Comparison of ENCODE assay signal across 24 mouse cellular contexts in the genomic region with DNA sequence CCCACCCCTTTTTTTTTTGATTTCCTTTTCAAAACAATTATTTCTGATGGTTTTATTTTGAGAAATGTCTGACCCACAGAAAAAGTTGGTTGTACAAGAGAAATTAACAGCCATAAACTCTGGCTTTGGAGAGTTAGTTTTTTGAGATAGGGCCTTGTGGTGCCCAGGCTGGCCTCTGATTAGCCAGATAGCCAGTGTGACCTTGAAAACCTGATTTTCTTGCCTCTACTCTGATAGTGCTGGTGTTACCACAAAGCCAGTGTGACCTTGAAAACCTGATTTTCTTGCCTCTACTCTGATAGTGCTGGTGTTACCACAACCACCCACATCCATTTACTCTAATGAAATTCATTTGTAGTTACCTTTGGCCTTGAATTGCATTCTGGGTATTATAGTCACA. TPM values are rescaled to one million over a fixed set of nuclear protein-coding genes. Genes with fewer than 3 reads are reported as not detected.
DNase-seq lines count a peak whose midpoint lies in the region; ATAC-seq and TF ChIP-seq lines count a peak whose summit lies in the region.
"Had no signal": no experiment of that assay in that cellular context is flagged by ENCODE, and none has a peak within 500 bp of the region (broad histone marks: within the 10 kb centered on the region; RNA-seq: fewer than 3 reads in every experiment).

No protein-coding gene starts in this region.

- H3K4me1 ChIP-seq in thymus, adult 2 months (replicated peaks; ENCODE audit: control insufficient read depth, insufficient read depth, low read length) = peaks cover 10% of the 10 kb centered on the region
- no peaks in the 10 kb centered on the region for H3K4me1 ChIP-seq in hindbrain, embryonic 11.5 days (replicated peaks; ENCODE audit: control insufficient read depth, insufficient read depth, low read length)
- H3K4me1 ChIP-seq: embryonic facial prominence, embryonic 10.5 days; embryonic facial prominence, embryonic 12.5 days; forebrain, embryonic 13.5 days; forebrain, embryonic 15.5 days had no signal

- no peak for TF ChIP-seq CTCF in thymus, adult 2 months (IDR thresholded peaks at IDR 0.05; ENCODE audit: borderline replicate concordance, control insufficient read depth, extremely low read depth, insufficient read depth, low read length, poor library complexity)

- ATAC-seq in hindbrain, embryonic 11.5 days (ENCODE audit: low FRiP score) = no peak
- ATAC-seq: forebrain, embryonic 13.5 days; forebrain, embryonic 15.5 days had no signal

- no peak overlapping the region for H3K9ac ChIP-seq in hindbrain, embryonic 11.5 days (ENCODE audit: low read depth, low read length)
- H3K9ac ChIP-seq: embryonic facial prominence, embryonic 12.5 days; forebrain, embryonic 13.5 days; forebrain, embryonic 15.5 days; forebrain, postnatal 0 days had no signal

- no peak for DNase-seq in thymus, adult 2 months
- no peak for DNase-seq in thymus, postnatal 14 days
- peak; percentile 35 for DNase-seq in CD4-positive helper T cell, adult 2 months (ENCODE audit: low read depth, low spot score)
- DNase-seq in adrenal gland, adult 2 months = no peak
- no peak for DNase-seq in hindbrain, embryonic 11.5 days (ENCODE audit: low spot score)
- DNase-seq: adrenal gland, adult 8-10 months; adrenal gland, postnatal 14 days; adrenal gland, postnatal 36 days; B cell, adult 2 months; cerebellum, adult 11-12 months; cerebellum, adult 2 months; cerebellum, adult 9-10 months; cerebellum, postnatal 10 days; cerebellum, postnatal 25 days; forebrain, postnatal 0 days had no signal

- no peaks in the 10 kb centered on the region for H3K36me3 ChIP-seq in thymus, adult 2 months (ENCODE audit: control insufficient read depth, insufficient read depth, low read length)
- H3K36me3 ChIP-seq in hindbrain, embryonic 11.5 days (ENCODE audit: control insufficient read depth, insufficient read depth, low read length) = no peaks in the 10 kb centered on the region
- H3K36me3 ChIP-seq: embryonic facial prominence, embryonic 10.5 days; embryonic facial prominence, embryonic 12.5 days; forebrain, embryonic 15.5 days had no signal

- H3K4me3 ChIP-seq in thymus, adult 2 months (ENCODE audit: control insufficient read depth, insufficient read depth, low read length) = no peak overlapping the region
- no peak overlapping the region for H3K4me3 ChIP-seq in hindbrain, embryonic 11.5 days (ENCODE audit: low read depth, low read length)
- H3K4me3 ChIP-seq: embryonic facial prominence, embryonic 10.5 days; embryonic facial prominence, embryonic 12.5 days; forebrain, embryonic 13.5 days; forebrain, embryonic 15.5 days had no signal

- H3K4me2 ChIP-seq in hindbrain, embryonic 11.5 days (replicated peaks; ENCODE audit: low read depth, low read length) = no peak overlapping the region
- H3K4me2 ChIP-seq: embryonic facial prominence, embryonic 12.5 days; forebrain, embryonic 13.5 days; forebrain, embryonic 15.5 days had no signal

- no peaks in the 10 kb centered on the region for H3K9me3 ChIP-seq in hindbrain, embryonic 11.5 days (ENCODE audit: control insufficient read depth, low read length)
- H3K9me3 ChIP-seq: embryonic facial prominence, embryonic 10.5 days; embryonic facial prominence, embryonic 12.5 days; forebrain, embryonic 13.5 days; forebrain, embryonic 15.5 days had no signal

- no peaks in the 10 kb centered on the region for H3K27me3 ChIP-seq in thymus, adult 2 months (ENCODE audit: control insufficient read depth, insufficient read depth, low read length)
- H3K27me3 ChIP-seq in hindbrain, embryonic 11.5 days (ENCODE audit: control insufficient read depth, insufficient read depth, low read length) = no peaks in the 10 kb centered on the region
- H3K27me3 ChIP-seq: embryonic facial prominence, embryonic 12.5 days; forebrain, embryonic 13.5 days; forebrain, embryonic 15.5 days had no signal

- no peak for TF ChIP-seq POLR2A in thymus, adult 2 months (IDR thresholded peaks at IDR 0.05; ENCODE audit: control insufficient read depth, extremely low read depth, insufficient read depth, low read length, poor library complexity)

- peak overlapping the region; percentile 15; the same call in 1 of the 2 replicates for H3K27ac ChIP-seq in thymus, adult 2 months (ENCODE audit: control insufficient read depth, insufficient read depth, low read length)
- no peak overlapping the region for H3K27ac ChIP-seq in hindbrain, embryonic 11.5 days (ENCODE audit: low read depth, low read length)
- H3K27ac ChIP-seq: embryonic facial prominence, embryonic 10.5 days; embryonic facial prominence, embryonic 12.5 days; forebrain, embryonic 13.5 days; forebrain, embryonic 15.5 days had no signal

RNA-seq across cellular contexts. Expression of gene Slc36a3, which starts 13.9 kb away (rescaled TPM):
- 0.48 and 0.74 TPM in 2 replicates for polyA plus RNA-seq in thymus, adult 2 months (2012; rRNA removed)
- total RNA-seq in adrenal gland, adult 2 months (2021) = not detected
- polyA plus RNA-seq in adrenal gland, adult 2 months (2012; rRNA removed) = 0.16 TPM in 1 of 2 replicates, not detected in the other
- not detected in 2 replicates for polyA plus RNA-seq in hindbrain, embryonic 11.5 days (2014; fragmentation: Nextera tagmentation; extraction: Ambion mirVana)
- total RNA-seq: adrenal gland, adult 8-10 months; adrenal gland, postnatal 14 days; adrenal gland, postnatal 36 days; ES-E14; forebrain, postnatal 0 days had no signal
- polyA plus RNA-seq: cerebellum, adult 2 months; cortical plate, adult 2 months; embryonic facial prominence, embryonic 10.5 days; embryonic facial prominence, embryonic 12.5 days; embryonic facial prominence, embryonic 14.5 days; forebrain, embryonic 11.5 days; forebrain, embryonic 13.5 days; forebrain, embryonic 15.5 days; forebrain, postnatal 0 days had no signal

RNA-seq across cellular contexts. Expression of gene Gm2a, which starts 39.7 kb away (rescaled TPM):
- polyA plus RNA-seq in thymus, adult 2 months (2012; rRNA removed) = 37.2 and 39.9 TPM in 2 replicates
- total RNA-seq in adrenal gland, adult 2 months (2021) = 100 to 1,000 TPM; 232 to 283 TPM
- 146 and 187 TPM in 2 replicates for polyA plus RNA-seq in adrenal gland, adult 2 months (2012; rRNA removed)
- 14.1 and 15.6 TPM in 2 replicates for polyA plus RNA-seq in hindbrain, embryonic 11.5 days (2014; fragmentation: Nextera tagmentation; extraction: Ambion mirVana)

RNA-seq across cellular contexts. Expression of gene Slc36a2, which starts 47.2 kb away (rescaled TPM):
- 38.6 and 44.6 TPM in 2 replicates for polyA plus RNA-seq in thymus, adult 2 months (2012; rRNA removed)
- 100 to 1,000 TPM in 1 of 2 experiments, 10 to 100 TPM in 1; 93.6 to 146 TPM for total RNA-seq in adrenal gland, adult 2 months (2021)
- polyA plus RNA-seq in adrenal gland, adult 2 months (2012; rRNA removed) = 144 and 233 TPM in 2 replicates
- 0.65 and 0.67 TPM in 2 replicates for polyA plus RNA-seq in hindbrain, embryonic 11.5 days (2014; fragmentation: Nextera tagmentation; extraction: Ambion mirVana)
- total RNA-seq: MEL had no signal
- polyA plus RNA-seq: forebrain, embryonic 11.5 days; forebrain, embryonic 15.5 days had no signal

RNA-seq across cellular contexts. Expression of gene Ccdc69, which starts 59.7 kb away (rescaled TPM):
- 13.9 and 16.5 TPM in 2 replicates for polyA plus RNA-seq in thymus, adult 2 months (2012; rRNA removed)
- 10 to 100 TPM in 1 of 2 experiments, 1 to 10 TPM in 1; 9.5 to 14.8 TPM for total RNA-seq in adrenal gland, adult 2 months (2021)
- polyA plus RNA-seq in adrenal gland, adult 2 months (2012; rRNA removed) = 1.9 and 2.1 TPM in 2 replicates
- polyA plus RNA-seq in hindbrain, embryonic 11.5 days (2014; fragmentation: Nextera tagmentation; extraction: Ambion mirVana) = 0.36 and 1.1 TPM in 2 replicates

Comparison
In these comparisons a context has a peak if more than half of its experiments do, and no peak if none do; other contexts are left out.
1. RNA of gene Slc36a2, which starts 47.2 kb away (polyA plus RNA-seq): 144 to 233 TPM in adrenal gland, adult 2 months and 38.6 to 44.6 TPM in thymus, adult 2 months; 0.65 to 0.67 TPM in hindbrain, embryonic 11.5 days; every median in the first group is over 10 times any median in the second.